Mouse (Mus musculus) E14TG2a.4 (cell line): ENCODE data around the gene Gm49337.

ENCODE experiments used
- H3K27me3 ChIP-seq: 2 replicates; pipeline ENCODE4 v1.6.1; 2014; ENCODE audit warnings: low read length, control low read depth; ENCODE audit not compliant: insufficient read depth
- H3K36me3 ChIP-seq: 2 replicates; pipeline ENCODE4 v1.6.1; 2014; ENCODE audit warnings: low read length, control low read depth; ENCODE audit not compliant: insufficient read depth
- H3K4me1 ChIP-seq: replicated peaks from 2 replicates; pipeline ENCODE4 v1.6.1; 2014; ENCODE audit warnings: low read depth, low read length, control low read depth
- H3K4me3 ChIP-seq: replicated peaks from 2 replicates; pipeline ENCODE4 v1.5.1; 2014; ENCODE audit warnings: mild to moderate bottlenecking, low read length
- H3K9me3 ChIP-seq: 2 replicates; pipeline ENCODE4 v1.6.1; 2014; ENCODE audit warnings: low read length, control low read depth
- CTCF ChIP-seq: conservative IDR thresholded peaks from 2 replicates; pipeline ENCODE4 v1.5.1; 2014; ENCODE audit warnings: low read length
- NANOG ChIP-seq: IDR thresholded peaks from 2 replicates; pipeline ENCODE4 v1.6.1; 2014; ENCODE audit warnings: borderline replicate concordance, low read length, mixed read lengths
- POU5F1 ChIP-seq: IDR thresholded peaks from 2 replicates; pipeline ENCODE4 v1.6.1; 2014; ENCODE audit warnings: low read length, borderline replicate concordance

The Gm49337 gene

GRCm38 (mm10) chr4:116169353-116169672, 3.9 kb upstream of the Gm49337 start:
- Histone ChIP-seq H3K4me3 (no peak overlapping the region), H3K36me3 (no peaks in the 10 kb centered on the region)
- TF ChIP-seq NANOG, result no peak
- TF ChIP-seq POU5F1, result no peak
- TF ChIP-seq CTCF, result no peak

GRCm38 (mm10) chr4:116173752-116174151, 568 bp downstream of the Gm49337 start:
- Histone ChIP-seq H3K4me1 (peaks cover 71% of the 10 kb centered on the region), H3K36me3 (no peaks in the 10 kb centered on the region), H3K4me3 (no peak overlapping the region), H3K9me3 (no peaks in the 10 kb centered on the region), H3K27me3 (no peaks in the 10 kb centered on the region)
- TF ChIP-seq CTCF (no peak), NANOG (no peak), POU5F1 (no peak)

More at GRCm38 (mm10) chr4:116169353-116169672, 3.9 kb upstream of the Gm49337 start:
- no peaks in the 10 kb centered on the region for H3K9me3 ChIP-seq
- H3K4me1 ChIP-seq, result peaks cover 62% of the 10 kb centered on the region
- no peaks in the 10 kb centered on the region for H3K27me3 ChIP-seq

- TF ChIP-seq NANOG (no peak), CTCF (no peak), POU5F1 (no peak)
Measured at GRCm38 (mm10) chr4:116174466-116175116, 1.4 kb downstream of the Gm49337 start.

GRCm38 (mm10) chr4:116175136-116175535, 2.0 kb downstream of the Gm49337 start:
- Histone ChIP-seq H3K4me1 (peaks cover 71% of the 10 kb centered on the region), H3K36me3 (no peaks in the 10 kb centered on the region), H3K27me3 (no peaks in the 10 kb centered on the region), H3K9me3 (no peaks in the 10 kb centered on the region), H3K4me3 (no peak overlapping the region)
- TF ChIP-seq POU5F1, result no peak
- TF ChIP-seq NANOG, result no peak
- TF ChIP-seq CTCF, result no peak

More at GRCm38 (mm10) chr4:116174466-116175116, 1.4 kb downstream of the Gm49337 start:
- Histone ChIP-seq H3K9me3 (no peaks in the 10 kb centered on the region), H3K36me3 (no peaks in the 10 kb centered on the region), H3K4me1 (peaks cover 73% of the 10 kb centered on the region), H3K27me3 (no peaks in the 10 kb centered on the region), H3K4me3 (no peak overlapping the region)

GRCm38 (mm10) chr4:116175711-116176542, 2.7 kb downstream of the Gm49337 start:
- Histone ChIP-seq H3K4me3 (peak overlapping the region; percentile 78), H3K36me3 (no peaks in the 10 kb centered on the region), H3K27me3 (no peaks in the 10 kb centered on the region), H3K9me3 (no peaks in the 10 kb centered on the region), H3K4me1 (peaks cover 66% of the 10 kb centered on the region)
- no peak for TF ChIP-seq POU5F1
- no peak for TF ChIP-seq CTCF
- TF ChIP-seq NANOG, result no peak

GRCm38 (mm10) chr4:116176543-116176988, 3.4 kb downstream of the Gm49337 start:
- H3K9me3 ChIP-seq, result no peaks in the 10 kb centered on the region
- peak overlapping the region; percentile 78 for H3K4me3 ChIP-seq
- no peak for TF ChIP-seq POU5F1
- no peak for TF ChIP-seq CTCF
- no peak for TF ChIP-seq NANOG
- H3K4me1 ChIP-seq, result peaks cover 72% of the 10 kb centered on the region
- no peaks in the 10 kb centered on the region for H3K27me3 ChIP-seq
- no peaks in the 10 kb centered on the region for H3K36me3 ChIP-seq

GRCm38 (mm10) chr4:116177140-116177539, 4.0 kb downstream of the Gm49337 start:
- no peak for TF ChIP-seq CTCF
- no peak for TF ChIP-seq NANOG
- TF ChIP-seq POU5F1, result no peak
- peaks cover 73% of the 10 kb centered on the region for H3K4me1 ChIP-seq
- H3K9me3 ChIP-seq, result no peaks in the 10 kb centered on the region
- no peaks in the 10 kb centered on the region for H3K27me3 ChIP-seq
- peak overlapping the region; percentile 78 for H3K4me3 ChIP-seq
- no peaks in the 10 kb centered on the region for H3K36me3 ChIP-seq

GRCm38 (mm10) chr4:116182079-116182478, 8.9 kb downstream of the Gm49337 start:
- TF ChIP-seq POU5F1 (no peak), CTCF (no peak), NANOG (no peak)

GRCm38 (mm10) chr4:116182745-116183144, 9.6 kb downstream of the Gm49337 start:
- no peaks in the 10 kb centered on the region for H3K27me3 ChIP-seq
- H3K9me3 ChIP-seq, result 0 out of 2 replicates have a peak, but pooled peaks cover 3% of the 10 kb centered on the region
- H3K4me1 ChIP-seq, result peaks cover 39% of the 10 kb centered on the region
- TF ChIP-seq CTCF (no peak), NANOG (no peak), POU5F1 (no peak)
- H3K4me3 ChIP-seq, result peak overlapping the region; percentile 60
- H3K36me3 ChIP-seq, result no peaks in the 10 kb centered on the region

More at GRCm38 (mm10) chr4:116182079-116182478, 8.9 kb downstream of the Gm49337 start:
- Histone ChIP-seq H3K9me3 (no peaks in the 10 kb centered on the region), H3K27me3 (no peaks in the 10 kb centered on the region), H3K4me3 (no peak overlapping the region), H3K36me3 (no peaks in the 10 kb centered on the region), H3K4me1 (peaks cover 46% of the 10 kb centered on the region)
